Comparison of ENCODE assay signal across 30 mouse cellular contexts in the genomic region with DNA sequence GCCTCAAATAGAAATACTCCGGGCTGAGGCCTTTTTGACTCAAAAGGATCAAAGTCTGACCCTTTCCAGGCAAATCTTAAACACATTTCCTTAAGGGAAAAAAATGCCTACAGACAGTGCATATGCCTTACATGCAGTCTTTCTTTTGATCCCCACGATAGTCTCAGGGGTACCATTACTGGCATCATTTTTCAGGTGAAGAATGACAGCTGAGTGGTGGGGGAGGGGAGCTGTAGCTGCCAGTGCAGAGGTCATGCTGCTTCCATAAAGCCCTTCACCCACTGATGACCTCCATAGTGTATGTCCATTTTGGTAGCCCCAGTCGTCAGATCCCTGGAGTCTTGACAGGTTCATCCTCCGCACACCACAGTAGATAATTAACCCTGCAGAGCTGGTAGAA. TPM values are rescaled to one million over a fixed set of nuclear protein-coding genes. Genes with fewer than 3 reads are reported as not detected.
DNase-seq lines count a peak whose midpoint lies in the region; ATAC-seq lines count a peak whose summit lies in the region.
"Had no signal": no experiment of that assay in that cellular context is flagged by ENCODE, and none has a peak within 500 bp of the region (broad histone marks: within the 10 kb centered on the region; RNA-seq: fewer than 3 reads in every experiment).

No protein-coding gene starts in this region.

- peak; percentile 39 for DNase-seq in kidney, adult 9 months
- DNase-seq in testis, postnatal 10 days (ENCODE audit: low spot score), result peak; percentile 26
- no peak for DNase-seq in testis, postnatal 14 days (ENCODE audit: low spot score)
- peak; percentile 15 for DNase-seq in embryo, embryonic 9.5 days (ENCODE audit: extremely low spot score)
- no peak for DNase-seq in gastrocnemius, postnatal 36 days
- DNase-seq: adrenal gland, postnatal 10 days; adrenal gland, postnatal 36 days; B cell, adult 2 months; cerebellum, adult 18-20 months; cerebellum, adult 9-10 months; cerebellum, postnatal 14 days; forebrain, postnatal 0 days; gastrocnemius, postnatal 10 days; heart, adult 18-20 months; heart, postnatal 10 days; heart, postnatal 4 days had no signal

- 50% methylated on average over 4 of the region's 4 CpGs for WGBS in kidney, embryonic 16.5 days
- WGBS in neural tube, embryonic 13.5 days, result 54% methylated on average over 4 of the region's 4 CpGs

- no peak for ATAC-seq in kidney, embryonic 16.5 days (ENCODE audit: low FRiP score, low TSS enrichment)
- no peak for ATAC-seq in neural tube, embryonic 13.5 days (ENCODE audit: low read depth)
- no peak for ATAC-seq in frontal cortex, adult (ENCODE audit: low TSS enrichment)
- ATAC-seq: forebrain, embryonic 14.5 days; forebrain, postnatal 0 days; hindbrain, postnatal 0 days; inflammation-experienced regulatory T-cells, adult 6 months; Patski had no signal

- H3K27me3 ChIP-seq in kidney, embryonic 16.5 days (ENCODE audit: insufficient read depth, low read length), result no peaks in the 10 kb centered on the region
- H3K27me3 ChIP-seq in neural tube, embryonic 13.5 days, result no peaks in the 10 kb centered on the region
- H3K27me3 ChIP-seq: CH12.LX; embryonic facial prominence, embryonic 12.5 days; embryonic facial prominence, embryonic 15.5 days; heart, embryonic 12.5 days; heart, embryonic 15.5 days; Patski had no signal

- no peak overlapping the region for H3K27ac ChIP-seq in kidney, embryonic 16.5 days (ENCODE audit: low read length)
- no peak overlapping the region for H3K27ac ChIP-seq in neural tube, embryonic 13.5 days (replicated peaks)
- H3K27ac ChIP-seq: embryonic facial prominence, embryonic 12.5 days; embryonic facial prominence, embryonic 15.5 days; heart, embryonic 15.5 days; hindbrain, embryonic 14.5 days; hindbrain, postnatal 0 days had no signal

- peaks cover 11% of the 10 kb centered on the region; the same call in 1 of the 2 replicates for H3K36me3 ChIP-seq in kidney, embryonic 16.5 days (ENCODE audit: insufficient read depth, low read length)
- peaks cover 22% of the 10 kb centered on the region for H3K36me3 ChIP-seq in neural tube, embryonic 13.5 days

- intact Hi-C loops in gastrocnemius, postnatal 36 days (cut with DNase I), result no loop called here

- no peaks in the 10 kb centered on the region for H3K4me1 ChIP-seq in kidney, embryonic 16.5 days (ENCODE audit: insufficient read depth, low read length)
- peaks cover 21% of the 10 kb centered on the region for H3K4me1 ChIP-seq in neural tube, embryonic 13.5 days (replicated peaks)
- H3K4me1 ChIP-seq: embryonic facial prominence, embryonic 15.5 days had no signal

- no peak overlapping the region for H3K9ac ChIP-seq in kidney, embryonic 16.5 days (replicated peaks; ENCODE audit: low read length)
- 0 out of 2 replicates have a peak overlapping the region, but pooled peaks have one; percentile 4 for H3K9ac ChIP-seq in neural tube, embryonic 13.5 days
- H3K9ac ChIP-seq: embryonic facial prominence, embryonic 12.5 days; embryonic facial prominence, embryonic 15.5 days; forebrain, postnatal 0 days; heart, embryonic 12.5 days; heart, embryonic 15.5 days; hindbrain, embryonic 14.5 days had no signal

- H3K4me3 ChIP-seq in kidney, embryonic 16.5 days (ENCODE audit: low read length), result no peak overlapping the region
- H3K4me3 ChIP-seq in neural tube, embryonic 13.5 days, result no peak overlapping the region
- H3K4me3 ChIP-seq: embryonic facial prominence, embryonic 12.5 days; embryonic facial prominence, embryonic 15.5 days; heart, embryonic 12.5 days; heart, embryonic 15.5 days had no signal

- H3K9me3 ChIP-seq in kidney, embryonic 16.5 days (ENCODE audit: low read length), result no peaks in the 10 kb centered on the region
- no peaks in the 10 kb centered on the region for H3K9me3 ChIP-seq in neural tube, embryonic 13.5 days
- H3K9me3 ChIP-seq: embryonic facial prominence, embryonic 12.5 days; embryonic facial prominence, embryonic 15.5 days; G1E; heart, embryonic 12.5 days; heart, embryonic 15.5 days had no signal

- H3K4me2 ChIP-seq in kidney, embryonic 16.5 days (replicated peaks; ENCODE audit: low read depth, low read length), result no peak overlapping the region
- no peak overlapping the region for H3K4me2 ChIP-seq in neural tube, embryonic 13.5 days
- H3K4me2 ChIP-seq: embryonic facial prominence, embryonic 12.5 days; embryonic facial prominence, embryonic 15.5 days; heart, embryonic 12.5 days; heart, embryonic 15.5 days; hindbrain, embryonic 14.5 days had no signal

RNA-seq across cellular contexts. Expression of gene Tubb2a, which starts 7.5 kb away (rescaled TPM):
- polyA plus RNA-seq in kidney, embryonic 16.5 days (2015; fragmentation: Nextera tagmentation; extraction: Ambion mirVana), result 143 and 150 TPM in 2 replicates
- 1,875 and 2,016 TPM in 2 replicates for polyA plus RNA-seq in neural tube, embryonic 13.5 days (2015; fragmentation: Nextera tagmentation; extraction: Ambion mirVana)
- total RNA-seq in gastrocnemius, postnatal 36 days (2021), result 10 to 100 TPM; 11.4 to 11.5 TPM

RNA-seq across cellular contexts. Expression of gene Bphl, which starts 32.9 kb away (rescaled TPM):
- polyA plus RNA-seq in kidney, embryonic 16.5 days (2015; fragmentation: Nextera tagmentation; extraction: Ambion mirVana), result 83.0 and 95.2 TPM in 2 replicates
- polyA plus RNA-seq in neural tube, embryonic 13.5 days (2015; fragmentation: Nextera tagmentation; extraction: Ambion mirVana), result 38.5 and 49.5 TPM in 2 replicates
- 10 to 100 TPM; 21.4 to 25.3 TPM for total RNA-seq in gastrocnemius, postnatal 36 days (2021)

RNA-seq across cellular contexts. Expression of gene Tubb2b, which starts 60.0 kb away (rescaled TPM):
- 39.7 and 40.4 TPM in 2 replicates for polyA plus RNA-seq in kidney, embryonic 16.5 days (2015; fragmentation: Nextera tagmentation; extraction: Ambion mirVana)
- polyA plus RNA-seq in neural tube, embryonic 13.5 days (2015; fragmentation: Nextera tagmentation; extraction: Ambion mirVana), result 644 and 732 TPM in 2 replicates
- 1 to 10 TPM; 1.6 to 2.1 TPM for total RNA-seq in gastrocnemius, postnatal 36 days (2021)

Comparison
In these comparisons a context has a peak if more than half of its experiments do, and no peak if none do; other contexts are left out.
1. DNase-seq: peak in kidney, adult 9 months (single experiment), testis, postnatal 10 days (single experiment) and embryo, embryonic 9.5 days (single experiment); none in testis, postnatal 14 days (single experiment) and gastrocnemius, postnatal 36 days (0 of 2).
2. RNA of gene Tubb2a, which starts 7.5 kb away (polyA plus RNA-seq): 1,875 to 2,016 TPM in neural tube, embryonic 13.5 days; 143 to 150 TPM in kidney, embryonic 16.5 days; every median in the first group is over 10 times any median in the second.
3. RNA of gene Tubb2b, which starts 60.0 kb away (polyA plus RNA-seq): 644 to 732 TPM in neural tube, embryonic 13.5 days; 39.7 to 40.4 TPM in kidney, embryonic 16.5 days; every median in the first group is over 10 times any median in the second.